Mouse (Mus musculus) left cerebral cortex, postnatal 36 days (tissue): ENCODE data around the gene Prr5l. TPM values are rescaled to one million over a fixed set of nuclear protein-coding genes. Genes with fewer than 3 reads are reported as not detected.

Experiments
- DNase-seq, 2 experiments: peaks; one replicate each; pipeline ENCODE4 v3.0.0; 2021 to 2022; ENCODE audit warnings: low spot score in 2 of 2, mixed read lengths in 1 of 2
- intact Hi-C: fragments of 180-260 bp; cut with DNase I; formaldehyde crosslinking; loops from one replicate; pipeline ENCODE4 v1.15.1; 2025
- total RNA-seq, 2 experiments: library from RNA; stranded (reverse); gene quantifications; 2 replicates each; pipeline ENCODE4 v1.2.3; 2021

Gene Prr5l
- total RNA-seq, 2 experiments from 2014 or later = 6.3 to 11.6 TPM

GRCm38 (mm10) chr2:101885768-101886438 is 3.1 kb upstream of the Prr5l start, which contains the start of gene Commd9:
Gene Commd9, plus strand, starts transcription at chr2:101886247.
- intact Hi-C loops = no loop called here
- DNase-seq = peak; percentile 94 to 95

GRCm38 (mm10) chr2:101884286-101884685 is 1.5 kb upstream of the Prr5l start:
- DNase-seq = no peak
- intact Hi-C loops = no loop called here

- DNase-seq = no peak
- intact Hi-C loops = no loop called here
Measured at GRCm38 (mm10) chr2:101881471-101882162, 1.2 kb downstream of the Prr5l start.

- intact Hi-C loops = loop anchor here (5.0 kb wide), 1 partner anchor 164 kb away; no protein-coding TSS in a partner anchor
- no peak for DNase-seq
Measured at GRCm38 (mm10) chr2:101871179-101871578, 11.6 kb downstream of the Prr5l start.

GRCm38 (mm10) chr2:101868683-101869082 is 14.1 kb downstream of the Prr5l start:
- DNase-seq = no peak
- intact Hi-C loops = no loop called here

- intact Hi-C loops = no loop called here
- no peak for DNase-seq
Measured at GRCm38 (mm10) chr2:101862219-101863123, 20.4 kb downstream of the Prr5l start.

GRCm38 (mm10) chr2:101860920-101861485 is 21.8 kb downstream of the Prr5l start:
- no peak for DNase-seq
- intact Hi-C loops = no loop called here

- intact Hi-C loops = no loop called here
Measured at GRCm38 (mm10) chr2:101856174-101856573, 26.7 kb downstream of the Prr5l start.

GRCm38 (mm10) chr2:101854792-101855191 is 28.0 kb downstream of the Prr5l start:
- no peak for DNase-seq
- intact Hi-C loops = no loop called here

More at GRCm38 (mm10) chr2:101856174-101856573, 26.7 kb downstream of the Prr5l start:
- no peak for DNase-seq

GRCm38 (mm10) chr2:101842756-101843155 is 40.1 kb downstream of the Prr5l start:
- intact Hi-C loops = no loop called here

GRCm38 (mm10) chr2:101834816-101835523 is 47.9 kb downstream of the Prr5l start:
- intact Hi-C loops = no loop called here
- no peak for DNase-seq

More at GRCm38 (mm10) chr2:101842756-101843155, 40.1 kb downstream of the Prr5l start:
- no peak for DNase-seq

GRCm38 (mm10) chr2:101832361-101832760 is 50.5 kb downstream of the Prr5l start:
- intact Hi-C loops = no loop called here
- no peak for DNase-seq

GRCm38 (mm10) chr2:101831851-101832250 is 51.0 kb downstream of the Prr5l start:
- intact Hi-C loops = no loop called here
- no peak for DNase-seq

- DNase-seq = no peak
- intact Hi-C loops = no loop called here
Measured at GRCm38 (mm10) chr2:101830186-101830915, 52.5 kb downstream of the Prr5l start.

GRCm38 (mm10) chr2:101829013-101829412 is 53.8 kb downstream of the Prr5l start:
- intact Hi-C loops = loop anchor here (5.0 kb wide), 1 partner anchor 122 kb away; no protein-coding TSS in a partner anchor
- DNase-seq = no peak

GRCm38 (mm10) chr2:101828057-101828643 is 54.7 kb downstream of the Prr5l start:
- no peak for DNase-seq
- intact Hi-C loops = loop anchor here (5.0 kb wide), 1 partner anchor 121 kb away; no protein-coding TSS in a partner anchor

GRCm38 (mm10) chr2:101827626-101828025 is 55.2 kb downstream of the Prr5l start:
- intact Hi-C loops = loop anchor here (5.0 kb wide), 1 partner anchor 120 kb away; no protein-coding TSS in a partner anchor
- DNase-seq = no peak
